Mouse (Mus musculus) bone marrow macrophage, adult 2 months (primary cell): ENCODE data around the gene Il1f5.

Source experiments
- CTCF ChIP-seq: IDR thresholded peaks from 2 replicates; pipeline ENCODE4 v1.5.1; 2012; ENCODE audit warnings: low read depth, mild to moderate bottlenecking, low read length, moderate library complexity
- POLR2A ChIP-seq: IDR thresholded peaks from 2 replicates; pipeline ENCODE4 v1.6.1; 2012; ENCODE audit warnings: mild to moderate bottlenecking, low read depth, low read length, borderline replicate concordance

GRCm38 (mm10) chr2:24317919-24318598, 41.3 kb downstream of the Il1f5 start:
- no peak for TF ChIP-seq POLR2A
- TF ChIP-seq CTCF, result no peak
